In the genomic region with DNA sequence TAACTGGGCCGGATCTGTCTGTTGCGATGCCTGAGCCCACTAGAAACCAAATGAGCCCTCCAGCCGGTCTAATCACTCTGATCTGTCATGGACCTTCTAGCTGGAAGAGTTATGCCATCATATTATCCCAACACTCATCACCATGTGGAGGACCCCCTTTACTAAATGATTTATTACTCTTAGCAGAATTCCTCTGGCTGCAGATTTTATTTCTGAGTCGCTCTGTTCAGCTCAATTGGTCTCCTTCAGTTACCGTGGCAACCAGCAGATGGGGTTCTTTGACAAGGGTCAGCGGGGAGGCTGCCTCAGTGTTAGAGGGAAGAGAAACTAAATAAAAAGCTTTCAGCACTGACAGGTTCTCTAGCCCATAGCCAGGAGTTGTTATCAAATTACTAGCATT, we compare ENCODE assay signal across 8 mouse cellular contexts.
DNase-seq lines count a peak whose midpoint lies in the region; ATAC-seq and TF ChIP-seq lines count a peak whose summit lies in the region.

No protein-coding gene starts in this region.

- peak; percentile 80 for DNase-seq in left cerebral cortex, postnatal 4 days
- DNase-seq in left cerebral cortex, adult 11 months (ENCODE audit: low spot score), result no peak
- peak; percentile 65 for DNase-seq in forebrain, embryonic 11.5 days (ENCODE audit: low spot score)
- no peak for DNase-seq in gastrocnemius, adult 8-10 months (ENCODE audit: low spot score in 2 of 2)
- DNase-seq in cerebellum, adult 11-12 months, result no peak
- DNase-seq in right cerebral cortex, postnatal 25 days, result no peak

- 0 out of 2 replicates have a peak, but pooled peaks have one; percentile 15 for TF ChIP-seq CTCF in small intestine, adult 2 months (IDR thresholded peaks at IDR 0.05; ENCODE audit: extremely low read depth, insufficient read length, insufficient replicate concordance, low read depth, low read length)

- H3K4me1 ChIP-seq in forebrain, embryonic 11.5 days (replicated peaks; ENCODE audit: control insufficient read depth, insufficient read depth, low read length), result peaks cover 51% of the 10 kb centered on the region
- H3K4me1 ChIP-seq in lung, embryonic 16.5 days (replicated peaks; ENCODE audit: control insufficient read depth, insufficient read depth, low read length), result peaks cover 3% of the 10 kb centered on the region
- peaks cover 12% of the 10 kb centered on the region; the same call in 1 of the 2 replicates for H3K4me1 ChIP-seq in small intestine, adult 2 months (ENCODE audit: control insufficient read depth, insufficient read depth, insufficient read length, low read length)

- no peak for TF ChIP-seq POLR2A in small intestine, adult 2 months (IDR thresholded peaks at IDR 0.05; ENCODE audit: low read depth, low read length)

- intact Hi-C loops in left cerebral cortex, postnatal 4 days (cut with DNase I), result loop anchor here (10.0 kb wide), 1 partner anchor 64 kb away; no protein-coding TSS in a partner anchor

- H3K4me2 ChIP-seq in forebrain, embryonic 11.5 days (ENCODE audit: low read depth, low read length, severe bottlenecking), result no peak overlapping the region
- H3K4me2 ChIP-seq in lung, embryonic 16.5 days (ENCODE audit: low read depth, low read length), result no peak overlapping the region

- H3K9me3 ChIP-seq in forebrain, embryonic 11.5 days (ENCODE audit: control insufficient read depth, low read length), result no peaks in the 10 kb centered on the region
- no peaks in the 10 kb centered on the region for H3K9me3 ChIP-seq in lung, embryonic 16.5 days (ENCODE audit: control insufficient read depth, low read length)

- 19% methylated on average over 6 of the region's 6 CpGs for WGBS in forebrain, embryonic 11.5 days
- WGBS in lung, embryonic 16.5 days, result 28% methylated on average over 6 of the region's 6 CpGs
- 76% methylated on average over 6 of the region's 6 CpGs for WGBS in small intestine, adult 2 months

- H3K27me3 ChIP-seq in forebrain, embryonic 11.5 days (ENCODE audit: control insufficient read depth, insufficient read depth, low read length), result no peaks in the 10 kb centered on the region
- no peaks in the 10 kb centered on the region for H3K27me3 ChIP-seq in lung, embryonic 16.5 days (ENCODE audit: control insufficient read depth, insufficient read depth, low read depth, low read length)
- H3K27me3 ChIP-seq in small intestine, adult 2 months (ENCODE audit: control insufficient read depth, insufficient read depth, low read length), result no peaks in the 10 kb centered on the region

- no peak overlapping the region for H3K4me3 ChIP-seq in forebrain, embryonic 11.5 days (ENCODE audit: low read depth, low read length)
- no peak overlapping the region for H3K4me3 ChIP-seq in lung, embryonic 16.5 days (ENCODE audit: low read length)
- H3K4me3 ChIP-seq in small intestine, adult 2 months (ENCODE audit: low read depth, low read length), result no peak overlapping the region

- peak; percentile 53 for ATAC-seq in forebrain, embryonic 11.5 days (replicated peaks; ENCODE audit: low FRiP score)
- ATAC-seq in lung, embryonic 16.5 days (ENCODE audit: low read depth), result peak; percentile 16; the same call in 1 of the 2 replicates

- peak overlapping the region; percentile 8; the same call in 1 of the 2 replicates for H3K27ac ChIP-seq in forebrain, embryonic 11.5 days (ENCODE audit: low read depth, low read length)
- H3K27ac ChIP-seq in lung, embryonic 16.5 days (ENCODE audit: low read length), result no peak overlapping the region
- no peak overlapping the region for H3K27ac ChIP-seq in small intestine, adult 2 months (ENCODE audit: insufficient read depth, low read depth, low read length)

- no peak overlapping the region for H3K9ac ChIP-seq in forebrain, embryonic 11.5 days (ENCODE audit: low read length)
- no peak overlapping the region for H3K9ac ChIP-seq in lung, embryonic 16.5 days (ENCODE audit: low read length)

- H3K36me3 ChIP-seq in forebrain, embryonic 11.5 days (ENCODE audit: control insufficient read depth, insufficient read depth, low read length), result no peaks in the 10 kb centered on the region
- no peaks in the 10 kb centered on the region for H3K36me3 ChIP-seq in lung, embryonic 16.5 days (ENCODE audit: control insufficient read depth, insufficient read depth, low read length)
- H3K36me3 ChIP-seq in small intestine, adult 2 months (ENCODE audit: control insufficient read depth, insufficient read depth, low read length), result no peaks in the 10 kb centered on the region

Comparison
In these comparisons a context has a peak if more than half of its experiments do, and no peak if none do; other contexts are left out.
1. DNase-seq: peak in left cerebral cortex, postnatal 4 days (single experiment) and forebrain, embryonic 11.5 days (single experiment); none in left cerebral cortex, adult 11 months (single experiment), gastrocnemius, adult 8-10 months (0 of 2), cerebellum, adult 11-12 months (single experiment) and right cerebral cortex, postnatal 25 days (single experiment).